Mouse (Mus musculus): Measurements from ENCODE around the gene 6330409D20Rik.

DNA sequence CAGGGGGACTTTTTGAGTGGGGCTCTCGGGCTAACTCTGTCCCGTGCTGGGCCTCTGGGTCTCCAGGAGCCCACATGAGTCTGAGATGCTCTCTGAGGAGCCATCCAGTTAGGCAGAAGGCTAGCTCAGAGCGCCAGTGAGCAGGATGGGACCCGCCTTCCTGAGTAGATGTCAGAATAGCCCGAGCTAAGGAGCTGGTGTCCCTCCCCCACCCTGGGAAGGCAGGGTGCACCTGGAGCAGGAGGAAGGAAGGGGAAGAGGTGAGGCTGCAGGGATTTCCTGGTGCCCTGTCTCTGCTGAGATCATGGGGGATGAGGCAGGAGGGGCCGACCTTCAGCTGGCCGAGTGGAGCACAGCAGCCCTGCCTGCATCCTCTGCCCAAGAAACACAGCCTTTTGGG is 12.4 kb downstream of the 6330409D20Rik start:
- TF ChIP-seq GATA1 (IDR thresholded peaks at IDR 0.05; ENCODE audit: borderline replicate concordance, low read length) (no peak), CTCF (IDR thresholded peaks at IDR 0.05; ENCODE audit: low read depth, low read length) (no peak), POLR2AphosphoS5 (IDR thresholded peaks at IDR 0.05; ENCODE audit: insufficient replicate concordance, low read depth, low read length) (no peak), TAL1 (conservative IDR thresholded peaks at IDR 0.05; ENCODE audit: low read depth, low read length) (no peak), GATA2 (IDR thresholded peaks at IDR 0.05; ENCODE audit: borderline replicate concordance, low read depth, low read length) (no peak)
